Mouse (Mus musculus) heart, postnatal 4 days (tissue): ENCODE measurements around the gene Safb. TPM values are rescaled to one million over a fixed set of nuclear protein-coding genes. Genes with fewer than 3 reads are reported as not detected.
"Not testable (repeated sequence)": the region's sequence is repeated elsewhere in the genome, so short reads cannot be mapped to it uniquely, and the experiment has no call there.

Experiments used
- DNase-seq: peaks from one replicate; pipeline ENCODE4 v3.0.0; 2021
- total RNA-seq, 2 experiments: library from RNA; stranded (reverse); gene quantifications; 2 replicates each; pipeline ENCODE4 v1.2.3; 2021

Safb gene
- total RNA-seq, 2 experiments from 2014 or later = 89.2 to 92.5 TPM

DNA sequence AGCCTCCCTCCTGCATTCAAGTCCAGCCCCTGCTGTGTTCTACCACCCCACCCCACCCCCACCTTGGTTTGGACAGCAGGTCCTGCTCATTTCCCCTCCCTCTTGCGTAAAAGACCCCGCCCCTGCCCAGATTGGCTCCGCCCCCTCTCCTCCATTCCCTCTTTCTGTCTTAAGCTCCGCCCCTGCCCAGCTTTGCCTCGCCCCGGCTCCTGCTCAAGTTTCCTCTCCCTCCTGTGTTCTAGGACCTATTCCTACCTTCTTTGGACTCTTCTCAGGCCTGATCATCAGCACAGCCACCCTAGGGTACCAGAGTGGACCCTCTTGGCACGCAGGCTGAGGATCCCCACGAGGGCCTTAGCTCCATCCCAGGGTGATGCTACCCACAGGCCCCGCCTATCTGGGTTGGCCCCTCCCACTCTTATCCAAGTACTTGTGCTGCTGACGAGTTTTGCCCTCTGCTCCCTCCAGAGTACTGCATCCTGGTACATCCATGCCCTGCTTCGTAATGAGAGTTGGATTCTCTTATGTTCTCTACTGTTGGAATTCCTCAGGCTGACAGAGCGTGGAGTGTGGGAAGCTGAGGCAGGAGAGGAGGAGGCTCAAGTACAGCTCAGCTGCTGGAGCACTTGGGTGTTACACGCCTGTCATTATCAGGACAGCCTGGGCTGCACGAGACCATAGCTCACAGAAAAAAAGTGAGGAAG, 27.4 kb downstream of the Safb start:
- peak; percentile 49 for DNase-seq

DNA sequence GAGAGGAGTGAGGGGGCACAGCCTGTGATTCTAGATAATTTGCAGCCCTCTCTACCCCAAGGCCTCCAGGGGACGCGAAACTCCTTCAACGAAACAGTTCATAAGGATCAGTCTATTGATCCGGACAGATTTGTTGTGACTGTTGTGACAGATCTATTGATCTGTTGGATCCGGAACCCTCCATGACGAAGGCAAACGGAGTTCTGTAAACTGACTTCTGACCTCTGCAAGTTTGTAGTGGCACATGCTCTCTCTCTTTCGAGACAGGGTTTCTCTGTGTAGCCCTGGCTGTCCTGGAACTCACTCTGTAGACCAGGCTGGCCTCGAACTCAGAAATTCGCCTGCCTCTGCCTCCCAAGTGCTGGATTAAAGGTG, 27.9 kb downstream of the Safb start:
- not testable (repeated sequence) for DNase-seq

DNA sequence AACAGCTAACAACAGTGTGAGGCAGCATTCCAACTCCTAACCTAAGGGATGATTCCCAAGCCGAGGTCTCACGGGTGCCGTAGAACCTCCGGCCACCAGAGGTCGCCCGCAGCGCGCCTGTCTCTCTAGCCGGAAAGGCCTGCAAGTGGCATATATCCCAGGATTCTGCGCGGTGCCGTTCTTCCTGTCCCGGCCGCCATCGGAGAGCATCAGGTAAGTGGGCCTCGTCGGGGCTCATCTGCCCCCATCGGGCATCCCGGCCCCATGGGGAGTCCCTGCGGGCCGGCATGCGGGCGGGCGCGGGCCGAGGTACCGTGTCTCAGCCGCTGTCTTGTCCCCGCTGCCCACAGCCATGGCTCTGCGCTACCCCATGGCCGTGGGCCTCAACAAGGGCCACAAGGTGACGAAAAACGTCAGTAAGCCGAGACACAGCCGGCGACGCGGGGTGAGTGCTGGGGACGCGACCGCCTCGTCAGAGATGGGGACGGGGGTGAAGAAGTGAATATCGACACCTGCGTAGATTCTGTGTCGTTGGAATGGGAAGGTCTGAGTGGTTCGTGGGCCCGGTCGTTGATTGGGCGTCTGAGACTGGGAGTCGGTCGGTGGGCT, 28.7 kb downstream of the Safb start, which contains the start of gene Rpl36:
Gene Rpl36, plus strand, starts transcription at position 181 of the 609 bp plus-strand sequence.
- peak; percentile 98 for DNase-seq

GRCm38 (mm10) chr17:56613893-56614292, 29.3 kb downstream of the Safb start:
- peak; percentile 50 for DNase-seq

- peak; percentile 43 for DNase-seq
These were observed 29.9 kb downstream of the Safb start for GRCm38 (mm10) chr17:56614391-56615135.

DNA sequence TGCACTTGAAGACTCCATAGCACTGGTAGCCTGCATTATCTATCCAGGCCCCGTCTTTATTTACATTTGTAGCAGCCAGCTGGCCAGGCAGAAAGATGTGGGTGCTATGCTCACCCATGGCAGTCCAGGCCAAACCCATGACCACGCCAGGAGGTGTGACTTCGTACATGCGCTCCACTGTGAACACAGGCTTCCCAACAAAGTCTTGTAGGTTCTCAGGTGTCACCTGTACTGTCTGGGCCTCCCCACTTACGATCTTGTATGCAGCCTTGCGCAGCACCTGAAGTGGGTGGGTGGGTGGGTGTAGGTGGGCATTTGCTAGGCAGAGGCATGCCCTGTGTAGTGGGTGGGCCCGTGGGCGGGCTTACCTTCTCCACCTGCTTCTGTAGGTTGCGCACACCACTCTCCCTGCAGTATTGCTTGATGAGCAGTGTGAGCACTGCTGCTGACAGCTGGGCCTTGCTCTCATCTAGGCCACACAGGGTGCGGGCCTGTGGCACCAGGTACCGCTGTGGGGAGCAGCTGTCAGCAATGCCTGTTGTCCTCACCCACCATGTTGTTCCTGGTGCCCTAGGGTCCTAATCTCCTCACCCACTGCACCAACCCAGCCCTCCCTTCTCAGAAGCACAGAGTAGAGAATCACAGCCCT, 30.6 kb downstream of the Safb start:
- no peak for DNase-seq

DNA sequence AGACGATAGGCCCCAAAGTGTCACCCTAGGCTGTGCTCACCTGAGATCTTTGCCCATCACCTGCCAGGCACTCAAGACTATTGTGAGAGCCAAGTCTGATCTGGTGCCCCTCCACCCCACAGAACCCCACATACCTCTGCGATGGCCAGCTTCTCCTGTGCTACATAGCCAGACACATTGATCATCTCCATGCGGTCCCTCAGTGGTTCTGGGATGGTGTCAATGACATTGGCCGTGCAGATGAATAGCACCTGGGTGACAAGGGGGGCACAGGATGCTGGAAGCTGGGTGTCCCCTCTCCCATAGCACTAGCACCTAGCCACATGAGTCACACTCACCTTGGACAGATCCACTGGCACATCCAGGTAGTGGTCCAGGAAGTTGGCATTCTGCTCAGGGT, 31.2 kb downstream of the Safb start:
- DNase-seq = no peak

DNA sequence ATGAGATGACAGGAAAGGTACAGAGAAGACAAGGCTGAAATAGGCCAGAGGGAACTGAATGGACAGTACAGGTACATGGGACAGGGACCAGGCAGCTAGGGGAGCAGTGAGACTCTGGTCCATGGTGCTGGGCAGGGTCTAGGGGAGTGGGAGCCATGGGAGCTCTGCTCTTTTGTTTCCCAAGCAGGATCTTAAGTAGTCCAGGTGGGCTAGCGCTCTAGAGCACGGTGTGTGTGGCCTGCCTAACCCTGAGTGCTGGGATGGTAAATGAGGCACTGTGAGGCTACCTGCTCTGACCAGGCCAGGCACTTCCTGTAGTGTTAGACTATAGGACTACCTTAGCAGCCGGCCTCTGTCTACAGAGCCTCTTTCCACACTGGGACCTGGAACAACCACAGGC, 32.1 kb downstream of the Safb start:
- DNase-seq = no peak

DNA sequence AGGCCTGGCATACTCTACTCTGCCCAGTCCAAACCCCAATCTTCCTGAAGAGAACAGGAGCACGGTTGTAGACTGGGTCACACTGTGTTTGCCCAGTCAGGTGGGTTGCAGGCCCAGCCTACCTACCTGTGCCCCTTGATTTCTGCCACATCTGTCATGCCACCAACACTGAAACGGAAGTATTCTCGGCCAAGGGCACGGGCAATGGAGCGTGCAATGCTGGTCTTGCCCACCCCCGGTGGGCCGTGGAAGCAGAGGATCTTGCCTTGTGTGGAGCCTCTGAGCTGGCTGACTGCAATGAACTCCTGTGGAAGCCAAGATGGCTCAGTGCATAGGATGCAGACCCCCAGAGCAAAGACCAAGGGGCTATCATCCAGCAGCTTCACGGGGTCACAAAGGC, 33.0 kb downstream of the Safb start:
- no peak for DNase-seq

GRCm38 (mm10) chr17:56625495-56625894, 40.9 kb downstream of the Safb start:
- no peak for DNase-seq

GRCm38 (mm10) chr17:56626260-56626659, 41.6 kb downstream of the Safb start:
- no peak for DNase-seq

DNA sequence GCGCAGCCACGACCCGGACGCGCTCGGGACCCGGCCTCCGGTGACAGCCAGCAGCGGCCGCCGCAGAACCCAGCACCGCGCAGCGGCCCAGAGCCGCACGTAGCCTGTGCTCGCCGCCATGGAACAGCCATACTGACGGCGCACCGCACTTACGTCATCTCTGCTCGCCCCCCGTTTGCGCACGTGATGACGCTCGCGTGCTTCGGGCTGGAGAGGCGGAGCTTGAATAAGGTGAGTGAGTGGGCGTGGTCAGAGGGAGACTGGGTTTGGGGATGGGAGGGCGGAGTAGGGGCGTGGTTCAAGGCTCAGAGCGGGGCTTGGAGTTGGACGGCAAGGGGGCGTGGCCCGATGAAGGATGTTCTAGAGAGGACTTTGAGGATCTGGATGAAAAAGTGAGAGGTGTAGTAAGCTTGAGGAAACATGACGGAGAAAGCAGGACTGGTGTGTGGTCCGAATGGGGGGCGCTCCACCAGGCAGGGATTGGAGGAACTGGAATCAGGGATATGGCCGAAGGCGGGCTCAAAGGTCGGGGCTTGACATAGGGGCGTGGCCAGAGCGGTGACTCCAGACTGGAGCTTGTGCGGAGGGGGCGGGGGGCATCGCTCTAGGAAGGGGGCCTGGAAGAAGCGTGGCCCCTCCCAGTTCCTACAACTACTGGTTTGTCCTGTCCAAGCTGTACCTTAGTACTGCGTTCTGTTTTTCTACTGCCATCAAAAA, 42.3 kb downstream of the Safb start, which contains the start of gene Lonp1:
Gene Lonp1, minus strand, starts transcription at position 134 of the 717 bp plus-strand sequence.
- DNase-seq = peak; percentile 96

- DNase-seq = no peak
These were observed 43.1 kb downstream of the Safb start, which contains the start of gene Catsperd for GRCm38 (mm10) chr17:56627530-56628277. Gene Catsperd, plus strand, starts transcription at chr17:56628143.

- not testable (repeated sequence) for DNase-seq
These were observed 45.5 kb downstream of the Safb start for GRCm38 (mm10) chr17:56629800-56630781.

DNA sequence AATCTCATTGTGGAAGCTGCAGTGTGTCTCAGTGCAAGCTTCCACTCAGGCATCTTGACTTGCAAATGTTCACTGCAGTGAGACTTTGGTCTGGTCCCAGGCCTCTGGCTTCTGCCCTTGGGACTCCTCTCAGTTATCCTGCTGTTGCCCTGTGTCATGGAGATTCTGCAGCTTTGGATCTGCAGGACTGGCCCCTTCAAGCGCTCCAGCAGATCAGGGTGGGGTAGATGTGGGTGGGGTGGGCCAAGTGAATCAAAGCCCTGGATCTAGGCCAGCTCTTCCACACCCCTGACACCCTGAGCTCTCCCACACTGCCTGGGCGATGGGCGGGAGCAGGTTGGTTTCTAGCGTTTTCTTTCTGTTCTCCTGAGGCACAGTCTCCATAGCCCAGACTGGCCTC, 47.2 kb downstream of the Safb start:
- no peak for DNase-seq

- no peak for DNase-seq
These were observed 49.4 kb downstream of the Safb start for GRCm38 (mm10) chr17:56634023-56634422.

DNA sequence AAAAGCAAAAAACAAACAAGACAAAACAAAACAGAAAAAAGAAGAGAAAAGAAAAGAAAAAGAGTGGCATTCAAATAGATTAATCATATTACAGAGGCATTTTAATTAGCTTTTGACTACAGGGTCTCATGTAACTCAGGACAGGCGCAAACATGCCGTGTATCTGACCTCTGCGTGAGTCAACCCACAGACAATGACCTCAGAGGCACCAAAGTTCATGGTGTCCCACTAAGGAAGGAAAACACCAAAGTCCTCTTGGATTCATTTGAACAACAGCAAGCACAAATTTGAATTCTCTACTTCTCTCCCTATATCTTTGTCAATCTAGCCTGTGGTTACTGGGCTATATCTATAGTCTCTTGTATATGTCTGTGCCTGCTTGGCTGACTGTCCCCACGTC, 58.6 kb downstream of the Safb start:
- DNase-seq = no peak

- no peak for DNase-seq
These were observed 62.9 kb downstream of the Safb start for GRCm38 (mm10) chr17:56647546-56647945.

GRCm38 (mm10) chr17:56651801-56652200, 67.2 kb downstream of the Safb start:
- no peak for DNase-seq

DNA sequence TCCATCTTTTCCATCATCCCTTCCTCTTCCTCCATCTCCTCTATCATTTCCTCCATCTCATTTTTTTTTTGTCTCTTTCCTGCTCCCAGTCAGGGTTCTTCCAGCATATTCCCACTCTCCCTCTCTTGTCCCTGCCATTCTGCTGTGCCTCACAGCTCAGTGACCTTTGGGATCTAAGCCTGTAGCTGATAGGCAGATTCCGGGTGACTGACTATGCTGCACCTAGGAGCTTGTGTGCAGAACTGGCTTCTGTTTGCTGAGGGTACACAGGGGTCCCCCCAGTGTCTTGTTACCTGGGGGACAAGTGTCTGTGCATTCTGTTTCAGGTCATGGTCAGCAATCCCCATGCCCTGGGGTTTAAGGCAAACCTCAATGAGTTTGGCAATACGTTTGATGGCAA, 70.1 kb downstream of the Safb start:
- no peak for DNase-seq
